Mouse (Mus musculus): ENCODE data around the gene Hdgfl3.

GRCm38 (mm10) chr7:81973339-81973738 is 39.1 kb upstream of the Hdgfl3 start:
- TF ChIP-seq CTCF (IDR thresholded peaks at IDR 0.05; ENCODE audit: low read depth, low read length), result no peak
- no peak for TF ChIP-seq POLR2A (IDR thresholded peaks at IDR 0.05; ENCODE audit: extremely low read depth, insufficient read depth, low read length)

Data from liver, adult 2 months (tissue).